Mouse (Mus musculus) cerebellum, adult 2 months (tissue): ENCODE measurements at regions not wholly inside any gene's neighbourhood (a gene's known extent, or its start where the extent isn't known, plus 50 kb on each side); places are given as distances from the start of the nearest gene placed in this dataset.

ENCODE experiments used
- CTCF ChIP-seq: fragments of 200-500 bp; IDR thresholded peaks from 2 replicates; pipeline ENCODE4 v1.5.1; 2011; ENCODE audit warnings: low read depth, mild to moderate bottlenecking, control low read depth, low read length, moderate library complexity, borderline replicate concordance; ENCODE audit not compliant: insufficient read depth
- POLR2A ChIP-seq: fragments of 200-500 bp; IDR thresholded peaks from 2 replicates; pipeline ENCODE4 v1.6.1; 2011; ENCODE audit warnings: low read length, control low read depth, borderline replicate concordance; ENCODE audit not compliant: insufficient read depth

GRCm38 (mm10) chr5:141138771-141139360 lies 102.4 kb upstream of the Sdk1 start:
- TF ChIP-seq CTCF (no peak), POLR2A (no peak)
